Mouse (Mus musculus): ENCODE results near the gene Szrd1.
"Not testable (repeated sequence)": the region's sequence is repeated elsewhere in the genome, so short reads cannot be mapped to it uniquely, and the experiment has no call there.

The Szrd1 gene

DNA sequence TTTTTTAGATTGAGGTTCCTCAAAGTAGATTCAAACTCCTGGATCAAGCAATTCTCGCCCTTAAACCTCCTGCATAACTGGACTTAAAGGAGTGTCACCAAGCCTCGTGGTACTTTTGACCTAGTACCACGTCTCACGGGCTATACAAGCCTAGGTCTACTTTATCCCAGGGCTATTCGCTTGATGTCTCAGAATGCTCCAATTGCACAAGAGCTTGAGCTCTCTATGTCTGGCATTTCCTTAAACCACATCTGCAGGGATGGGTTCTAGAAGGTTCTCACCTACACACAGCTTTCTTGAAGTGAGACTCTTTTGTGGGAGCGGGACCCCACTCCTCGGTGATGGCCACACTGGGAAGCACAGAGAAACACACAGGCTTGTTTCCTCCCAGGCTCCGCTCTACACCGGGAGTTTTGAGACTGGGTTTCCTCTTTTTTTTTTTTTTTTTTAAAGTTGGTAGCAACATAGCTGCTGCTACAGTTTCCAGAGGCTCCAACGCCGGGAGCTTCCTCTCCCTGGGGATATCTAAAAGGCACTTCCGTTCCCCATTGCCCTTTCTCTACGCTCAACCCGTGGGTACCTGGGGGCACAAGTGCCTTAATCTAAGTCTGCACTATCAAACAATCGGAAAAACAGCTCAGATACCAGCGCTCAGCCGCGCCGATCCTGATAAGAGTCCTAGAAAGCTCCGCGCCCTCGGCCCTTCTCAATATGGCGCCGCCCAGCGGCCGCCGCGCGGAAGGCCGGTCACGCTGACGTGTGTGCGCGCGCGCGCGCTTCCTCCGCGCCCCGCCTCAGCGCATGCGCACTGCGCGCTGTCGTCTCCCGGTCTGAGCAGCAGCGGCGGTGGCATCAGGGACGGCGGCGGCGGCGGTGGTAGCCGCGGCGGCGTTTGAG, 7.8 kb upstream of the Szrd1 start, which contains the start of gene Fbxo42:
Gene Fbxo42 (plus strand): TSS at position 802 of the 897 bp plus-strand sequence.
- peak; percentile 96 for DNase-seq

DNA sequence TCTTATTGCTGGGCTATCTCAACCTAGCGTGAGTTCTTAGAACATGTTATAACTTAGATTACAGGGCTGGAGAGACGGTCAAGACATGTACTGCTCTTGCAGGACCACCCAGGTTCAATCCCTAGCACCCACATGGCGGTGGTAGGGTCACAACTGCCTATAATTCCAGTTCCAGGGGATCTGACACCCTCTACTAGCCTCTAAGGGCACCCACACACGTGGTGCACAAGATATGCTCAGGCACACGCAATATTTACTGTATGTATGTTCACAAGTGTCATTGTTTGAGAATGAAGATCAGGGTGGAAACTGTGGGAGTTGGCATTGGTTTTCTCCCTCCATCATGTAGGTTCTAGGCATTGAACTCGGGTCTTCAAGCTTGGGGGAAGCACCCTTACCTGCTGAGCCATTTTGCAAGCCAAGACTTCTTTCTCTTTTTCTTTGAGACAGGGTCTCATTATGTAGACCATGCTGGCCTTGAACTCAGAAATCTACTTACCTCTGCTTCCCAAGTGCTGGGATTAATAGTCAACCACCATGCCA, 7.0 kb upstream of the Szrd1 start:
- DNase-seq: no peak

DNA sequence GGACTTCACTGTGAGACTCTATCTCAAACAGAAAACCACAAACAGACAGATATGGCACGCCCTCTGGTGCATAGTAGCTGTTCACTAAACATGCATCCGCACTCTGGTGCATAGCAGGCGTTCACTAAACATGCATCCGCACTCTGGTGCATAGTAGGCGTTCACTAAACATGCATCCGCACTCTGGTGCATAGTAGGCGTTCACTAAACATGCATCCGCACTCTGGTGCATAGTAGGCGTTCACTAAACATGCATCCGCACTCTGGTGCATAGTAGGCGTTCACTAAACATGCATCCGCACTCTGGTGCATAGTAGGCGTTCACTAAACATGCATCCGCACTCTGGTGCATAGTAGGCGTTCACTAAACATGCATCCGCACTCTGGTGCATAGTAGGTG, 5.5 kb upstream of the Szrd1 start:
- not testable (repeated sequence) for DNase-seq

DNA sequence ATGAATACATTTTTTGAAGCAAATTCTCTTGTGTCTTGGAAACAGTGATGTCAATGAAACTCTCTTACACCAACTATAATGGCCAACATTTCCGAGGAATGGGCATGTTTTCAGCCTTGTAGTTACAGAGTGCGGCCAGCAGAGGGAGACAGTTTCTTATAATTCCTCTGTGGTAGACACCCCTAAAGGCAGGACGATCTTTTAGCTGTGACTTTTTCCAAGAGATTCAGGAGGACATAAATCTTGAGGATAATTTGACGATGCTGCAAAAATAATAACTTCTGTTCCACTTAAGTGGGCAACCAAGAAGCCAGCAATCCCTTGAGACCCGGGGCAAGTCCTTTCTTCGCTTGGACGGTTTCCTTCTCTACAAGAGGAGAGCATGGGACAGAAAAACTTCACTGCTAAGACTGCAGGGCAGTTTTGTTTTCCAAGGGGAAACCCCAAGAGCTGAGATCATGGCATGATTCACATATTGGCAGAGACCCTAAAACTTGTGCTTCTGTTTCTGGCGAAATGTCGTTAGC, 2.8 kb upstream of the Szrd1 start:
- DNase-seq: peak; percentile 77

DNA sequence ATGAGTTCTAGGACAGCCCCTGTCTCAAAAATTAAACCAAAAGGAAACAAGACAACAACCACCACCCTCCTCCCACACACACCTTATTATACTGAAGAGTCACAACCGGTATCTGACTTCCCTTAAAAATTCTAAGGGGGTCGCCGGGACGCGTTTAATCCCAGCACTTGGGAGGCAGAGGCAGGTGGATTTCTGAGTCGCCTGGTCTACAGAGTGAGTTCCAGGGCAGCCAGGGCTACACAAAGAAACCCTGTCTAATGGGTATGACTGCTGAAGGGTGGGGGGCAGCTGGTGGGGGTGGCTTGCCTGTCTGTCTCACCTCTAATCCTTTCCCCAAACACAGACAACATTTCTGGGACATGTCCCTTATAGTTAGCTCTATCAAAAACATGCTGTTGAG, 1.4 kb upstream of the Szrd1 start:
- no peak for DNase-seq

- not testable (repeated sequence) for DNase-seq
These were observed 779 bp upstream of the Szrd1 start for GRCm38 (mm10) chr4:141140354-141140753.

- no peak for DNase-seq
These were observed 1.0 kb downstream of the Szrd1 start for GRCm38 (mm10) chr4:141138425-141139115.

GRCm38 (mm10) chr4:141137740-141138139, 1.8 kb downstream of the Szrd1 start:
- not testable (repeated sequence) for DNase-seq

DNA sequence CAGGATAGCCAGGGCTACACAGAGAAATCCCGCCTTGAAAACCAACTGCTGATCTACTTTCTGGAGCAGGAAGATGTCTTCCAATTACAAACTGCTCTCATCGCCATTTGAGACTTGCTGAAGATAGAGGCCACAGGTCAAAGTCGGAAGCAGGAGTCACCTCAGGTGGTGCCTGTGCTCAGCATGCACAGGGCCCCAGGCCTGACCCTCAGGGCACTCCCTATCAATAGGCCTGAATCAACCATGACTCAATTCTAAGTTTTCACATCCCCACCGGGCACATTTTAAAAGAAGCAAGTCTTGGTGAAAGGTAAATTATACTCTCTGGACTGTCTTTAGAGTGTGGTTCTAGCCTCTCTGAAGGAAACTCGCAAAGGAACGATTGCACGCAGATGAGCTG, 3.4 kb downstream of the Szrd1 start:
- no peak for DNase-seq

DNA sequence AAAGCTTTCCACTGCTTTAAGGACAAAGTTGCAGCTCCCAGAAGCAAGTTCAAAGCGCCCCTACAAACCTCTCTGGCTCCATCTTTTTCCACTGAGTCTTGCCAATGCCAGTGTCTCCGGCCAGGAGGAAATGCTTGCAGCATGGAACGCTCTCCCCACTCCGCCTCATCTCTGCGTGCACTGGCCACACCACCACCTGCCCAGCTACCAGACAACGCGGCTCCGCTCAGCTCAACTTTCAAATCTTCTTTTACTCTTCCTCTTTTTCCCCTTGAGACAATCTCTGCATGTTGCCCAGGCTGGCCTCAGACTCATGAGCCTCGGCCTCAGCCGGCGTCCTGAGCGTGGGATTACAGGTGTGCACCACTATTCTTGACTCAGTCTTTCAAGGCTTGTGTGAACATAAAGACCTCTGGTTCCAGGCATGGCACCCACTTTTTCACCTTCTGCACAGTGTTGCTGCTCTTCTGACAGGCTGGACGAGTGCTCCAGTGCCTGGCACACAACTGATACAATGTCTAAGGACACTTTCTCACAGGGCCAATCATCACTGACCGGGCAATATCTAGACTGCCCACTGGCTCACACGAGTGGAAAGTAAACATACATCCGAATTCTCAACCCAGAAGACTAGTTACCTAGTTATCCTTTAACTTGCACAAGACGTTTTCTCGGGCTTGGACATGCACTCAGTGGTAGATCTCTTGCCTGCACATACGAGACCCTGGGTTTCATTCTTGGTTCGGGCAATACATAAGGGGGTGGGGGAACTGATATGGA, 4.6 kb downstream of the Szrd1 start:
- no peak for DNase-seq

DNA sequence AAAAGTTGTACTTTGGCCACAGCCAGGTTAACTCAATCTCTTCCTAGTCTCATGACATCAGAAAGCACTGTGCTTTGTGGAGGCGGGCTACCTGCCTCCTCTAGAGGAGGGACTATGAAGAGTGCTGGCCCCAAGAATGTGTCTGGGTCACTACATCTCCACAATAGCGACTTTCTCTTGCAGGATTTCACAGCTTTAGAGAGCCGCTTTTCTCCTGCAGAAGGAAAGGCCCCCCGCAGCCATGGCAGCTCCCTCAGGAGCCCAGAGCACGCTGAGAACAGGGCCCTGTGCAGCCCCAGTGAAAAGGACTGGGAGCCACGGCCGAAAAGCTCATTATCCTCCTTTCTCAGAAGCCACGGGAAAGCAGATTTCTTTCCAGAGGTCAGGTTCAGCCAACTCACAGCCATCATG, 5.5 kb downstream of the Szrd1 start:
- no peak for DNase-seq

- DNase-seq: no peak
These were observed 6.3 kb downstream of the Szrd1 start for GRCm38 (mm10) chr4:141133227-141133626.

- DNase-seq: no peak
These were observed 7.4 kb downstream of the Szrd1 start for GRCm38 (mm10) chr4:141132191-141132590.

DNA sequence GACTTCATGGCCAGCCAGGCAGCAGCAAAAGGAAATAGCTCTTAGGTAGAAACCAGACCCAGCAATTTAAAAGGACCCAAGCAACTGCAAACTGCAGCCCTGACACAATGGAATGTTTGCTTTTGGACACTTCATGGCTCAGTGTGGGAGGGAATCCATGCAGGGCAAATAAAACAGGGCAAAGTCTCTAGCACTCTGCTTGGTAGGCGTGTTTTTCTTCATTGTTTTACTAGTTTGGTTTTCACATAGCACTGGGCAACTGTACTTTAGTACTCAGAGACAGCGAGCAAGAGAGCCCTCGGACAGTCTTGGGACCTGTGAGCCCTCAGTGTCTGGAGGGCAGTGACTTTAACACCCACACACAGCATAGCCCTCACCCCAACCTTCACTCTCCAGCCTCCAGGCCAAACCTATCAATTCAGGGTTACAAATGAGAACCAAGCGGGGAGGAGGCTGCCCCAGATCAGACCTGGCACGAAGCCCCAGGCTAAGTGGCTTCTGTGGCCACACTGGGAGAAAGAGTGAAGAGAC, 8.0 kb downstream of the Szrd1 start:
- no peak for DNase-seq

DNA sequence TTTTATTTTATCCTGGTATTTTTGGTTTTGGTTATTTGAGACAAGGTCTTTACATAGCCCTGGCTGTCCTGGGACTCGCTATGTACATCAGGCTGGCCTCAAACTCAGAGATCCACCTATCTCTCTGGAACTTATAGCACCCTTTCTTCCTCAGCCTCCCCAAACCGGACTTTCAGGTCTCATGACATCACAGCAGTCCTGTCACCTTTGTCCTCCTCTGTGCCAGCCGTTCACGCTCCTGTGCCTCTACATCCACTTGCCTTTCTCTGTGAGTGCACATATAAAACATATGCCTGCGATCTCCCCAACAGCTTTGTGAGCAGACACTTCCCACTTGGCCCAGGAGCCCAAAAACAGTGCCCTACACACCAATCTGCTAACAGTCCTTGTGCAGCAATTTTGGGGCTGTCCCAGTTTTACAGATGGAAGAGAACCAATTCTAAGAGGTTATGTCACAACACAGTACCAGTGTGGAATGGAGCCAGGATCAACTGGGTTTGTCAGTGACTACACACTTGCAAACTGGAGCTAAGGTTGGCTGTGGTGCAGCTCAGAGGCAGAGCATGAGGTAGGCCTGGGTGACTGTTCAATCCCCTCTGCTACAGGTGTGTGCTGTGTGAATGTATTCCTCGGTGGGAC, 8.8 kb downstream of the Szrd1 start:
- DNase-seq: no peak

DNA sequence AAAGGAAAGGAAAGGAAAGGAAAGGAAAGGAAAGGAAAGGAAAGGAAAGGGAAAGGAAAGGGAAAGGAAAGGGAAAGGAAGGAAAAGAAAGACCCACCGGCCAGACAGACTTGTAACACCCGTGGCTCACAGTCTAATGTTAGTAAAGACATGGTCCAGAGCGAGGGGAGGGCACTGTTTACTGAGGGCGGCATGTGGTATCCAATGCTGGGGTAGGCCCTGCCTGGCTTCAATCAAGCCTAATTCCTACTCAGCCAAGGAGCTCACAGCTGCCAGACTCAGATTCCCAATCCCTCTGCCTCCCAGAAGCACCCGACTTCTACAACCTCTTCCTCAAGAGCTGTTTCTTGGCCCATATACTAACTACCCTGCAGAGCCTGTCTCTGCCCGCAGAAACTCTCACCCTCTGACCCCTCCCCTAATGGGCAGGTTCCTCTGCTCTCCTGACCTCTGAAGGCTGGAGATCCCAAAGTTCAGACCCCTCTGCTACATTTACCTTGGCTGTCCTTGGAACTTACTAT, 10.3 kb downstream of the Szrd1 start:
- no peak for DNase-seq

GRCm38 (mm10) chr4:141123065-141123464, 16.5 kb downstream of the Szrd1 start:
- no peak for DNase-seq

- no peak for DNase-seq
These were observed 16.9 kb downstream of the Szrd1 start for GRCm38 (mm10) chr4:141122663-141123062.

- peak; percentile 79 for DNase-seq
These were observed 18.9 kb downstream of the Szrd1 start for GRCm38 (mm10) chr4:141120700-141121099.

DNA sequence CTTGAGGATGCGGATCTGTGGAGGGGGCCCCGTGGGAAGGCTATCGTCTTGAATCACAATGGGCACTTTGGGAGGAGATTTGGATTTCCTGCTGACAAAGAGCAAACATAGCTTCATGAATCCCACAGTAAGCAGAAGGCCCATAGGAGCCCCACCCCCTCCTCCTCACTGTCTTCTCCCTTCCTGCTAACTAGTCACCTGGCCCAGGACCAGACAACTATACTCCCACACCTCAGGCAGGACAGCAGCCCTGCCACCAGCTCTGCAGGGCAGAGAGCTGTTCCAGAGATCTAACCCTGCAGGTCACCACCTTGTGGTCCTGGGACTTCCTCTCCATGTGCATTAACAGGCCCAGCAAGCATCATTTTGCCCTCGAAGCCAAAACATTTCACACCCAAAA, 20.9 kb downstream of the Szrd1 start:
- no peak for DNase-seq

GRCm38 (mm10) chr4:141115398-141115797, 24.2 kb downstream of the Szrd1 start:
- no peak for DNase-seq

DNA sequence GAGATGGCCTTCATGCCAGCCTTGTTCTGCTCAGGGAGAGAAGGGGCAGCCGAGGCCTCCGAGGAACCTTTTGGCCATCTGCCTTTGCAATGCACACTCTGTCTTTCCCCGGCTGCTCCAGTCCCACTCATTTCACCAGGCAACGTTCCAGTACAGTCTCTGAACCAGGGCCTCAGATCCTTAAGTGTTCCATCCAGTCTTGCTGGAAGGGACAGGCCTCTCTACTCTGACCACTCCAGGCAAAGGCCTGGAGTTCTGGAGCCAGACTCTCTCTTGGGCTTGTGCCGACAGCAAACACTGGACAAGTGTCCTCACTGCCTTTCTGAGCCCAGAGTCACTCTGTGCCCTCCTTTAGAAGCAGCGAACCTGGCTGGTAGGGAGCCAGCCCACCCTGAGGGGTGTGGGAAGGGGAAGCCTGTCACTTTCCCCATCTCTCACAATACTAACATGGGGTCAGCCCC, 25.0 kb downstream of the Szrd1 start:
- no peak for DNase-seq
